Mouse (Mus musculus) natural killer cell, adult 2 months (primary cell): Measurements from ENCODE around the gene Mtr.

Source experiments
- DNase-seq, 2 experiments: peaks; one replicate each; pipeline ENCODE4 v3.0.0; 2022; ENCODE audit warnings: low spot score in 2 of 2

Gene Mtr

DNA sequence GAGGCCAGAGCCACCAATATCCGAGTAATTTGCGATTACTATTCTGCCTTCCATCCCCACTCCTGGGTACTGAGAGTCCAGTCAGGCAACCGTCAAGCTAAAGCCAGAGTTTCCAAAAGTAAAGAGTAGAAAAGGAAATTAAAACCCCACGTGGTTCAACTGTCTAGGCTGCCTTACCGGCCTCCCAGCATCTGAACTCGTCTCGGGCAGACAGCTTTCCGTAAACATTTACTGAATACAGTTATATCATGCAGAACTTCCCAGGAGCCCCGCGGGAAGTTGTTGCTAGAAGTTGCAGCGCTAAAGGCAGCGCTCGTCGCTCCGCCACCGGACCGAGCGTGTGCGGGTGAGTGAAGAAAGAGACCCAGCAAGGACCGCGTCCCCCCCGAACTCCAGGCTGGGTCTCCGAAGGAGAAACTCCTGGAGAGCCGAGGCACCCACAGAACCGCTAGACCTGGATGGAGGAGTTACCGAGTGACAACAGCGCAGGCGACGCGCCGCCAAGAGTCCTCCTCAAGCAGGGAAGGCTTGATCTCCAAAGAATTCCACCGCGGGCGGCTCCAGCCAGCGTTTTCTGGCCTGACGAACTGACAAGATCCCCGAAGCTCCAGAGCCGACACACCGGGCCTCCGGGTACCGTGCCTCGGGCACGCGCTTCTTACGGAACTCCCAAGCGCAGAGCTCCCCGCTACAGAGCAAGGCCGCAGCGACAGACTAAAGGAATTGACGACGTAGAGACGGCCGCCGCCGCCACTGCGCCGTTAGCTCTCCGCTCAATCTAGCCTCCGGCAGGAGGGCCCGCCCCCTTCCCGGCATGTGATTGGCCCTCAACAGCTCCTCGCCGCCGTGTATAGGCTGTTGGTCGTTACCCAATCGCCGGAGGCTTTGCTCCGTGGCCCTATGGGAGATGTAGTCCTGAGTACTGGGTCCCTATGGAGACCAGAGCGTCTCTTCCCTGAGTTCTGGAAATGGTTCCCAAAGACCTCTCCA is at the start of gene Mtr:
TSS of gene Mtr (minus strand) at position 723 of the 990 bp plus-strand sequence.
- DNase-seq = peak; percentile 77 to 84

DNA sequence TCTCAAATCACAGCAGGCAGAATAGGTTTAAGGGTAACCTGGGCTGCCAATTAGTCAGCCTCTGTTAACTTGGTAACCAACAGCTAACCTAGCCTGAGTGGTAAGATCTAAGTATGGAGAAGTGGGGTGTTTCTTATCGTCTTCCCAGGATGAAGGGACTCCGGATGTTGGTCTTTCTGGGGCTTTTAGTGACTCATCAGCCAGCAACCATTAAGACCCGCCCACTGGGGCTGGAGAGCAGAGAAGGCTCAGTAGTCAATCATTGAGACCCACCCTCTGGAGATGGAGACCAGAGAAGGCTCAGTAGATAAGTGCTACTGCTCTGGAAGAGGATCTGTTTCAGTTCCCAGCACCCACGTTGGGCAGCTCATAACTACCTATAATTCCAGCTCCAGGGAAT is 49.4 kb upstream of the Mtr start:
- no peak for DNase-seq

DNA sequence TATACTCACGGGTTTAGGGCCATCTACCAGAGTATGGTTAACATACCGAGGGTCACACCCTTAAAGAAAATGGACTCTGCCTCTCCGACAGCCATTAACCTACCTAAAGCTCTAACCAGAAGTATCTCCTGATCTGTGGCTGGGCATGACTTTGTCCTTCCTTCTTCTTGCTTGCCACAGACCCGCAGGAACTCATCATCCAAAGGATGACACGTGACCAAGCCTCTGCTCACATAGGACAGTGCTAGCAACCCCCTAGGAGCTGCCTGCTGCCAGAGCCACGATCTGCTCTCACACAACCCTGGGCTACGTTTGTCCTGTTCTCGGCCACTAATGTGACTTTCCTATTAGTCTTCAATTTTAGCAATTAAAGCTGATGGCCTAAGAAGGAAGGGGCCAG is 47.6 kb upstream of the Mtr start:
- DNase-seq = no peak

DNA sequence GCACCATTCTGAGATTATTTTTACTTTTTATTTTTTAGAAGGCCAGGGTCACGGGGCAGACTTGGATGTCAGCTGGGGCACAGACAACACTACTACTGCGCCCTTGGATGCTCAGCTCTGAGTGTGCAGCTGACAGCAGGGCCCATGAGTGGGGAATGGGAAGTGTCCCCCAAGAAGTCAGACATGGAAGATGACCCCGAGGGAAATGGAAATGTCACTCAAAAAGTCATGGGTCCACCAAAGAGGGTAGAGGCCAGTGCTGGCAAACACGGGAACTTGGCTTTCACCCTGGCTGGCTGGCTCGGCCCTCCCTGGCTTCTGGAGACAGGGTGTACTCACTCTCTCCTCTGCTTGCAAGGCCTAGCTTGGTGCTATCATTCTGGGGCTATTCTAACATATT is 47.1 kb upstream of the Mtr start:
- DNase-seq = no peak

DNA sequence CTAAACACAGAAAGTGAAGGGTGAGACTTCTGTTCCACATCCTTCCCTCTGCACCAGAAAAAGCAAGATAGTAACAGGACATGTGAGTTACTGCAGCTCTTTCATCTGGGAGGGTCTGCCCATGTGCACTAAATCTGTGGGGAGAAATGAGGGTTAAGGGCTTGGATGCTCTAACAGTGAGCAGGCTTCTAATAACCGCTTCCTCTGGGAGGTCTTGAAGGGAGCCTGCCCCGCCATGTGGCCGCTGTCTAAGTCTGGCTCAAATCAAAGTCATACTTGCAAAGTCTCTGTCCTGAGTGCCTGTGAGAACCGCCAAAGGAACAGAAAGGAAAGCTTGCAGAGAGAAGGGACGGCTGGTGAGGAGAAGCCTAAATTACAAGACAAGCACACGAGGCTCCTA is 39.9 kb upstream of the Mtr start:
- no peak for DNase-seq

DNA sequence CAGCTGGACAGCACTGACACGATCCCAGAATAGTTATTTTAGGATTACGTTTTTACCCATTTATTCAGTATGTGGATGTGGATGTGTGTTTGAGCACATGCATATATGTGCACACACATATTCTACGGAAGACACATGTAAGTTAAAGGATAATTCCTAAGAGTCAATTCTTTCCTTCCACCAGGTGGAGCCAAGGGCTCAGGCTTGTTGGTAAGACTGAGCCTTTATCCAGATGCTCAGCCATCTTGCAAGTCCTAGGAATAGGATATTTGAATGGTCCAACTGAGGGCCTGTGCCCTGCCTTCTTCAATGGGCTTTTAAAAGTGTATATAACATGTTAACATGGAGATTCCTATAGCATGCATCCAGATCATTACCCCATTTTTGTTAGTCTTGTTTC is 38.8 kb upstream of the Mtr start:
- DNase-seq = no peak

DNA sequence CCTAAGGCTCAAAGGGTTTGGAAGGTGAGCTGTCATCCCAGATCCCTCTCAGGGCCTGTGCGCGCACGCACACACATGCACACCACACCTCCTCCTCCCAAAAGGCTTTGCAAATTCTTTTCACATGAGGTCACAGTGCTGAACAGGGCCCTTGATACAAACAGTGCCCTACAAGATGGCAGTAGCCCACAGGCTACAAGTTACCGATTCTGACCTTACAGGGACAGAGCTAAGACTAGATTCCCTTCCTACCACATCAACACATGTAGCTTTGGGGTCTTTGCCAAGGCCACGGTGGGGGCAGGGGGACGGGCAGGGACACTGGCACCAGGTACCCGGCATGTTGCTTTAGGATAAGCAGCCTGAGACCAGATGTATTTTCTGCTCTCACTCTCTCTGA is 35.9 kb upstream of the Mtr start:
- DNase-seq = no peak

DNA sequence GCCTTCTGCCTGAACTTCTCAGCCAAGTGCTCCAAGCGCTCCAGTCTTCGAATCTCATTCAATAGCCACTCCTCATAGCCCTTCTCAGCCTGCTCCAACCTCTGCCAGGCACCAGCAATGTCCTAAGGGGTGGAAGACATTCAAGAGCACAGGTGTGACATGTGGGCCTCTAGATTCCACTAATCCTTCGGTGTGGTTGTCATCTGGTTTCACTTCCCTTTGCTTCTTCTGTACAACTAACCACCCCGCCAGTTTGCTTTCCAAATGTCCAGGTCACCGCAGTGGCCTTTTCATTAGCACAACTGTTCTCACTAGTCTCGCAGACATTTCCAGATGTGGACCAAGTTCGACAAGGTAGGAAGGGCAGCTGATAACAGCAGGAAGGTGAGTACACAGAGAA is 32.8 kb upstream of the Mtr start:
- no peak for DNase-seq

DNA sequence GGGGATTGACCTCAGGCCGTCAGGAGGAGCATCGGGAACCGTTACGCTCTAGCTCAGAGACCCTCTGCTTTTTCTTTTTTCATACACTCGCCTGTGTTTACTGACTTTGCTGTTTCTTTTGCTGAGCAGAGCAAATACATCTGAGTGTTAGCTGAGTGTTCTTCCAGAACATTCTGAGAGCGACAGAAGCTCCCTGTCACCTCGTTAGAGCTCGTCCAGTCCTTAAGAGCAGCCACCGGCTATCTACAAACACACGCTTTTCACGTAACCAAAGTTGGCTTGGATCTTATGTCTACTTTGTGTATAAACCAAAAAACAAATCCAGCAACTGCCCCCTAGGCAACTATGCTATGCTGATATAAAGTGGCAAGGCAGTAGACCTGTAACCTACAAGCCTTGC is 26.6 kb upstream of the Mtr start:
- no peak for DNase-seq

DNA sequence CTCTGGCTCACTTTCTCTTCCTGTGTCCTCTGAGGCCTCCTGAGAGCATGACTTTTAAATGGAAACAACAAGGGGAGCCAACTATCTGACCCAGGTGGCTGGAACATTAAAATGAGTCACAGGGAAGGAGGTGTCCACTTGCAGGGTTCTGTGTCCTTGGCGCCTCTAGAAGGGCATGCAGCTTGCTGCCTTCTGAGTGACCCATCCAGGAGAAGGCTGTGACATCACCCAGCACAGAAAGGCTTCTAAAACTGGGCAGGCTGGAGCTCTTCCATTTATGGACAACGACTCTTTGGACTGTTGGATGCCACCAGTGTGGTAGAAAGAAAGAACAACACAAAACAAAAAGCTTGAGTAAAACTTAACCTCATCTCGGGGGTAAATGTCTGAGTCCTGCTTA is 25.9 kb upstream of the Mtr start:
- DNase-seq = no peak

DNA sequence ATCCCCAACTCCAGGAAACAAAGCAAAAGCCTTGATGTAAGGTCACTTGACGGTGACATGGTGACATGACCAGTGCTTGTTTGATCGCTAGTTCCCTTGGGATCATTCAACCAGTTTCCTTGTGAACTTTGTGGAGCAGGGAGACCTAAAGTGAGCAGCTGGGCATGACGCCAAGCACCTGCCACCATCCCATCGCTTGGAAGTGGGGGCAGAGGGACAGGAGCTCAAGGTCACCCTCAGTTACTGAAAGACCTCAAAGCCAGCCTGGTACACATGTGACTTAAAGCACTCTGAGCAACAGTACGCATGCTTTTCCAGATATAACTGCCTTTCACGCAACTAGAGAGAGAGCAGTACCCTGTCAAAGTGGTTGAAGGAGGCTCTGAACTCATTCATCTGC is 16.8 kb upstream of the Mtr start:
- no peak for DNase-seq

DNA sequence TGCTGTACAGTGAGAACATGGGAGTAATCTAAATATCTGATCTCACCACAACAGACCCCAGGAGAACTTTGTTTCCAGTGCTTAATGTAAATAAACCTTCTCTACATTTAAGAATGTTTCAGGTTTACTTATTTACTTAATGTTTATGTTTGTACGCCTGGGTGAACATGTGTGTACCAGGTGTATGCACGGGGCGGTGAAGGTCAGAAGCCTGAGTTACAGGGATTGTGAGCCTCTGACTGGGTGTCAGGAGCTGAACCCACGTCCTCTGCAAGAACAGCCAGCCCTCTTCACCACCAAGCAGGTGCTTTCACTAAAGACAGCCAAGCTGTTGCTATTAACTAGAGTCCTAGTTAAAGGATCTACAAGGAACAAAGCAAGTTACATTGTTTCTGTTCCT is 16.3 kb upstream of the Mtr start:
- DNase-seq = no peak

DNA sequence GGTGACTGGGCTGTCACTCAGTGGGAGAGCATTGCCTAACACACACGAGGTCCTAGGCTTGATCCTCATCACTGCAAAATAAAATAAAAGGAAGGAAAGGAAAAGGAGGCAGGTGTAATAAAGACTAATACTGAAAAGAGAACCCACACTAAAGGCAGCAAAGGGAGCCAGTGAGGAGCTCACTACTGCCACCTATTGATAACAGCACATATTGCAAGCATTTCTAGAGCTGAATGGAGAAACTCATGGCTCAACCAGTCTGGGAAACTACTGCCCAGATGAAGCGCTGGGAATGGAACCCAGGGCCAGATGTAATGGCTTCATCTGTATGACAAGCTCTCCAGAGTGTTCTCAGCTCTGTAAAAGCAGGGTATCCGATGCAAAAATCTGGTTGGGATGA is 15.0 kb upstream of the Mtr start:
- DNase-seq = peak; percentile 7 to 27

DNA sequence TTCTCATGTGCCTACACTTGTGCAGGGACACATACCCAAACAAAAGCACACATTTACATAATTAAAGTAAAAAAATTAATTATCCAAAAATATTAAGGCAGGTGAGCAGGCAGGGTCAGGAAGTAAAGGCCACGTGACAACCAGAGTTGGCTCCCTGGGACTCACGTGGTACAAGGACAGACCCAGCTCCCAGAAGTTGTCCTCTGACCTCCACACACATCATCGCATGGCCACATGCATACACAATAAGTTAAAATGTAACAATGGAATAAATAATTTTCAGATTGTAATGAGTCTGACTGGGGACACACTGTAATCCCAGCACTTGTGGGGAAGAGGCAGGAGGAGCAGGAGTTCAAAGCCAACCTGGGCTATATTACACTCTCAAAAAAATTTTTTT is 10.1 kb upstream of the Mtr start:
- no peak for DNase-seq

DNA sequence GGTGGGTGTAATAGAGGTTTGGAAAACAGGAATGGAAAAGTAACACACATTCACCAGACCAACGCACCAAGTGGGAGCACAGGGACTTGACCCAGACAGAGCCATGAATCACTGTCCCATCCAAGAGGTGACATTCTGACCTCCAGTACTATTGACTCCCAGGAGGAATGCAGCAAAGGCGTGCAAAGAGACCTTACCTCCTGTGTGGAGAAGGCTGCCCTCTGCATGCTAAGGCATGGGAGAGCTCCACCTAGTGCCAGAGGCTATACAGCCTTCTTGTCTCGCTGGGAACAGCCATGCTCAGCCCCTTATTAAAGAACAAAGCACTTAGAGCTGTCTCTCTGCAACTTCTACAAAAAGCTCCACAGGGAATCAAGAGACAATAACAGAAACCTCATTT is 9.2 kb upstream of the Mtr start:
- no peak for DNase-seq

DNA sequence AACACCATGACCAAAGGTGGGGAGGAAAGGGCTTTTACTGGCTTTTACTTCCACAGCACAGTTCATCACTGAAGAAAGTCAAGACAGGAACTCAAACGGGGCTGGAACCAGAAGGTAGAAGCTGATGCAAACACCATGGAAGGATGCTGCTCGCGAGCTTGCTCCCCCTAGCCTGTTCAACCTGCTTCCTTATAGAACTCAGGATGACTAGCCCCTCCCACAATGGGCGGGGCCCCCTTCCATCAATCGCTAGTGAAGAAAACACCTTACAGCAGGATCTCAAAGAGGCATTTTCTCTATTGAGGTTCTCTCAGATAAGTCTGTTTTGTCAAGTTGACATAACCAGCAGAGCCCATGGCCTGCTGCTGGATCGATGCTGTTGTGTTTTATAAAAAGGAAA is 6.1 kb upstream of the Mtr start:
- no peak for DNase-seq

DNA sequence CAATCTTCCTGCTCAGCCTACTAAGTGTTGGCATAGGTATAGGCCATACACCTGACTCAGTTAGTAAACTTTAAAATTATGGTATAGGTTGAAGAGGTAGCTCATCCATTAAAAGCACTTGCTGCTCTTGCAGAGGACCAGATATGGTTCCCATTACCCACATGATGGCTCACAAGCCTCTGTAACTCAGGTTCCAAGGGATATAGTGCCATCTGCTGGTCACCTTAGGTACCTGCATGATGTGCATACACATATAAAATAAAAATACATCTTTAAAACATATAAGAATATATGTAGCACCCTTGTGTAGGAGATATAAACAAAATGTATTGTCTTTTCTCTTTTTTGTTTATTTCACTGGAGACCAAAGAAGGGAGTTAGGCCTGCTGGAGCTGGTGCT is 3.6 kb upstream of the Mtr start:
- no peak for DNase-seq

DNA sequence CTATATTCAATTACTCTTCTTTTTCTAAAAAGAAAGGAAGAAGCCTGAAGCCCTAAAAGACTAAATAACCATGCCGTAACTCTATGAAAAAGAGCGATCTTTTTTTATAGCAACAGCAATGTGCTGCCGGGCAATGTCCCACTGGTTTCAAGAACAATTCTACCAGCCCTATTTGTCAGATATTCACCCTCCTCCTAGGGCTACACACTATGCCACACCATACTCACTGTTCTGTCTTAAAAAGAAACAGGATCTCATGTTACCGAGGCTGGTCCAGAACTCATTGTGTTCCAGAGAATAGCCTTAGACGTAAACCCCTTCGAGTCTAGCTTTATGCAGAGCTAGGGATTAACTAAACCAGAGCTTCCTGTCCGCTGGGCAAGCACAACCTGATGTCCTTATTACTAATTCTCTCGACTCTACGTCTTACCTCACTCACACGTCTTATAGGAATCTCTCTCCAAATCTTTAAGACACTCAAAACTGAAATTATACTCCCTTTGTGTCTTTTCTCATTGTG is 982 bp downstream of the Mtr start:
- peak in 1 of 2 experiments; percentile 4 for DNase-seq

DNA sequence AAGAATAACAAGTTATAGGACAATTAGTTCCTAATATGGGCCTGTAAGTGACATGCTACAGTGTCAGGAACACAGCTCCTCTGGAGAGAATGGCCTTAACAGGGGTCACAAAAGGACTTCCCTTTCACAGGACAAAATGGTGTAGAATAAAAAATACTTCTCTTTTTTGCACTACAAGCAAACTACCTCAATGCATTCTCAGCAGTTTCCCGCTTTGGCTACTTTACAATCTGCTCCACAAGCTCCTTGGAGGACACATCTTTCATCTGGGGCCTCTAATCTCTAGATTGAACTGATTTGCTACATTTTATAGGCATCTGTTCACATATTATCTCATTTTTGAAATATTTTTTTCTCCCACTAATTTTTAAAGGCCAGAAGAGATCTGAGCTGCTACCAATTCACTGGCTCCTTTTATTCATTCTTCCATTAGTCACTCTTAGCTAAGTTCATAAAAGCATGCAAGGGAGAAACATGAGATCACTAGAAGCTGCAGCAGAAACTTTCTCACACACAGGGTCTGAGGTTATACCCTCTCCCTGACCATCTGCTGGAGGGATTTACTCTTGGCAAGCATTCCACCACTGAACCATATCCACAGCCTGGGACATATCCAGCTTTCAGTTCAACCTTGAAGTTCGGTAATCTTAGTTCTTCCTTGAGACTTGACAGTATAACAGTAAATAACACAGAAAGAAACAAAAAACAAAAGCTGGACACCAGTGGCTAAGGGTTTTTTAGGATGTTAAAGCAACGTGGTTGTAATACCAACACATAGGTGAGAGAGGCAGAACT is 1.8 kb downstream of the Mtr start:
- DNase-seq = no peak

DNA sequence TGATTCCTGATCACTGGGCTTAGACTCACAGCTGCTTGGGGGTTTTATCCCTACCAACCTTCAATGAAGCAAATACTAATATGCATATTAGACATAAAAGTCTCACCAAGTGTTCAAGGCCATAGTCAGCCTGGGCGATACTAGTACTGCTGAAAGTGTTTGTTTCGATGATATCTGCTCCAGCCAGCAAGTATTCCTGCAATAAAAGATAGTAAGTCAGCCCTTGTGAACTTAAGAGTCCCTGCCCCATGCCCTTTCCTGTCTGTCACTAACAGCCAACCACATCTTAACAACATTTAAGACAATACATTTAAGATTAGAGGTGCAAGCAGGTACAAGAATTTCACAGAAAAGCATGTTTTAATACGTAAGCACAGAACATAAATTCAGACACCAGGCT is 7.4 kb downstream of the Mtr start:
- no peak for DNase-seq

DNA sequence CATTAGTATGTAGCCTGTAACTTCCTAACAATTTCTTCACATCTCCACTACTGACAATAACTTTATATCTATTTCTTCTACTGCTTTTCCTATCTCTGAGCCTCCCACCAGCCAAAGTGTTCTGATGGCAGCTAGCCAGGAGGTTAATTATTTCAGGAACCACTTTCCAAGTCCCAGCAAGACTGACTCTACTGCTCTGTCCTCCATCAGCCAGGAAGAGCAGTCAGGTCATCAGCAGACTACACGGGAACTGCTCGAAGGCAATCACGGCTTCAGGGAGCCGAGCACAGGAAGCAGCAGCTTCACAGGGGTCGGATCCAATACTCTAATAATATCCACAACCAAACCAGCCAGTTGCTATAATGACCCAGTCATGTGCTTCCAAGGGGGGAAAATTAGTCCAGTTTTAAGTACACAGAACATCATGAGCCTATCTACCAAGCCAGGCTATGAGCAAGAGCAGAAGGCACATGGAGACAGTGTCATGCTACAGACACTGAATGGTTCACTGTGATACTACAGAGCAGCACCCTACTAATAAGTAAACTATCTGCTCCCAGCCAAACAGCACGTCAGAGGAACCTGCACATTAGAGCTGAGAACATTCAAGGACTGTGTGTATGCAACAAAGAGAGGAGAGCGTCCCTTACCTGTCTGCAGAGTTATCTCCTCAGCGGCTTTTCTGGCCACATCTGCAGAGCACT is 8.6 kb downstream of the Mtr start:
- no peak for DNase-seq

DNA sequence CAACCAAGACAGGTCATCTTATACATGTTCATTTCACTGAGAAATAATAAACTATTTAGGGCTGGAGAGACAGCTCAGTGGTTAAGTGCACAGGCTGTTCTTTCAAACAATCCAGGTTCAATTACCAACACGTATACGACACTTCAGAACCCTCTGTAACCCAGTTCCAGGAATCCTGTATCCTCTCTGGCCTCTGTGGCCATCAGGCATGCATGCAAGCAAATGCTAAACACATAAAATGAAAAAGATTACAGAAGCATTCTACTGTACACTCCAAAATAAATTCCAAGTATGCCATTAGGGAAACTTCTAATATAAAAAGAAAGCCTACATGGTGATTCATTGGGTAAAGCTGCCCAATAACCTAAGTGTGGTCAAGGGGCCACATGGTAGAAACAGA is 12.0 kb downstream of the Mtr start:
- no peak for DNase-seq
